Mouse (Mus musculus) frontal cortex, postnatal 25 days (tissue): ENCODE results near the gene Zfp628.

Source experiments
- DNase-seq, 2 experiments: peaks; one replicate each; pipeline ENCODE4 v3.0.0; 2022; ENCODE audit warnings: low spot score in 2 of 2

The Zfp628 gene

DNA sequence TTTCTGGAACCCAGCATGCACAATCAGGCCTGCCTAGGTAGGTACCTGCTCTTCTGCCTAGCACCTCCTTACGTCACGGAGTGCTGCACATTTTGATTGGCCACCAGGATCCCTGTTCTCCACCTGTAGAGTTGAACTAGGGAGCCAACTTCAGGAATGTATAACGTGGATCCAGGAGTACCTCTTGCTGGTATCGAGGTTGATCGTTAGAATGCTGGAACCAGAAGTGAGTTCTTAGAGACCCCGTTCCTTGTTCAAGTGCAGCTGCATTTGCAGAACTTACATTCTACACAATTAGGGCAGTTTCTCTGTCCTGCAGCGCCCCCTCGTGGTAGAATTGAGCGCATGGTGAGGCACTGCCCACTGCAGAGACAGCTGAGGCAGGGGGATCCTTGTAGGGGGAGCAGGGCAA lies 25.1 kb downstream of the Zfp628 start:
- peak; percentile 79 to 83 for DNase-seq

DNA sequence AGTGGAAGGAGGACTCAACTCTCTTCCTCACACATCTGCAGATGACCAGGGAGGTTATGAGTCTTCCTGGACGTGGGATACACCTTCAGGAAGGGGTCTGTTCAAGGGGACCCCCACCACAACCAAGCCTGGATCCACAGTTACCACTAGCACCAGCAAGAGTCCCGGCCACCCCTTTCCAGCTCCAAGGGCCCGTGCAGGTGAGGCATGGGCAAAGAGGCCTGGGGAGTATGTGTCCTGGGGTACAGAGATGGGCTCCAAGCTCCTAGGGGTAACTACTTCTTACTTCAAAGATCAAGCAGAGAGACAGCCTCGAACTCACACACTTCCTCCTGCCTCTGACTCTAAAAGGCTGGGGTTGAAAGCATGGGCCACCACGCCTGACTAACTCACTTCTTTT lies 27.7 kb downstream of the Zfp628 start:
- DNase-seq, result no peak

DNA sequence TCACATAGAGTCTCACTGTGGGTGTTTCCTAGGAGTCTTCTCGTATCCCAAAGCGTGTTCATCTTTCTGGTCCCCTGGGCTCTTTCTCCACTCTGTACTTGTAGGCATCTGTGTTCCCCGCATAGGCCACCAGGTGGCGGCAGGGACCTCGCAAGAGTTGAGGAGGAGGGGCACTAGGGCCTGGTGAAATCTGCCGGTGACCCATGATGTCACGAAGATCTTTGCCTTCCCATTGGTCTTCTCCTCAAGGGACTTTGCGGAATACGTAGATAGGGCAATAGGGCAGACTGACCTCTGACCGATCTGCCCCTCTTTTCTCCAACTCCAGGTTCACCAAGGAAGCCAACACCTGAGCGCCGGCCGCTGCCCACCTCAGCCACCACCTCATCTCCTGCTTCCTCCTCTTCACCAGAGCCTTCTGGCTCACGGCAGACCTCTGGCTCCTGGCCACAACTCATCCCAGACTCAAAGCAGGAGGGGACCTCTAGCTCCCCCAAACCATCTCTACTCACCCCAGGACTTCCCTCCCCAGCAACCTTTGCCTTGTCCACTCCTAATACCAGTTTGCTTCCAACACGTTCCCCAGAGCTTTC lies 28.3 kb downstream of the Zfp628 start:
- DNase-seq, result peak; percentile 94 to 96

DNA sequence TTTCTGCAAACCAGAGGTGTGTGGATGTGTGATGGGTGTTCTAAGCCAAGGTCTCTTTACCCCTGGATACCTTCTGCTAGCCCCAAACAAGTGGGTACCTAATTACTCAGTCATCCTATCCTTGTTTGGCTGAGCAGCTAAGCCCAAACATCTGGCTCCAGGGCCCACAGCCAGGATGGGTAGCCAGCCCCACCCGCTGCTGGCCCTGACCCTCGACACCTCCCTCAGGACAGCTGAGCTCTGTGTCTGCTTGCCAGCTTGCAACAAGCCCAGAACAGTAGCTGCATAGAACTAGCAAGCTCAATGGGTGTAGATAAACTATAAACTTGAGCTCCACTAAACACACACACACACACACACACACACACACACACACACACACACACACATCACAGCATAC lies 32.8 kb downstream of the Zfp628 start:
- DNase-seq, result no peak

DNA sequence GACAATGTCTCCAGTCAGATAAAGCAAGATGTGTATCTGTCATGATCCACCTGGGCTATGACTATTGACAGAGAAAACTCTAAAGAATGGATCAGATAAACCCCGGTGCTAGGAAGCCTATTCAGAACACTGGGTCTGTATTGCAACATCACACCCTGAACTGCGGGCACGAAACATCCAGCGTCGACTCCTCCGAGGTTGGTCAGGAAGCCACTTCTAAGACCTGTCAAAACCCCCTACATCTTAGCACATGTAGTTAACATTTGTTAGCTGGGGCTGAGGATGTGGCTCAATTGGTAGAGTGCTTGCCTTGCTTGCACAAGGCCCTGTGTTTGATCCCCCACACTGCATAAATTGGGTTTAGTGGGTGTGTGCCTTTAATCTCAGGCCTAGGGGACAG lies 33.4 kb downstream of the Zfp628 start:
- no peak for DNase-seq

DNA sequence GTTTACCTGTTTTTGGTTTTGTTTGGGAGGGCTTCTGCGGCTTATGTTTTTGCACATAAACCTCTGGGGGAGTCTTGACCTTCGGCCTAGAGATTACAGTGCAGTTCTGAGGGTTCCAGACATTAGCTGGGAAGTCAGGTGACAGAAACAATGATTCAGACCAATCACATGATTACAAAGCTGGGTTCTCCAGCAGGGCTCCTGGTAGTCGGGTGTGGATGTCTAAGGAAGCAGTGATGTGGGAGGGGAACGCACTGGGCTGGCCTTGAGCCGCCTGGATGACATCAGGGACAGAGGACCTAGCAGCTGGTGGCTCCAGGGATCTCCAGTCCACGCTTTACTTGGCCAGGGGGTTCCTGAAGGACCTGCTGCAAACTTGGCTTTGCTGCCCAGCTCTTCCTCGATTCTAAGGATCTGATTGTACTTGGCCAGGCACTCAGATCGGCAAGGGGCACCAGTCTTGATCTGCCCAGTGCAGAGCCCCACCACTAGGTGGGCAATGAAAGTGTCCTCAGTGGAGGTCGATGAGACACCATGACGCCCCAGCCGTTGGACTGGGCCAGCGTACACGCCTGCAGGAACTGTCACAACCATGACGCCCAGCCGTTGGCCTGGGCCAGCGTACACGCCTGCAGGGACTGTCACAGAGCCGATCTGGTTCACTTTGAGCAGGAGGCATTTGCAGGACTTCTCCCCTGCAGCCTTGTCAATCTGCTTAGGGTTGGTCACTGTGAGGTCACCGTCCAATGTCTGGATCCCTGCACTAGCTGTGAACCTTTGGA lies 35.7 kb downstream of the Zfp628 start:
- no peak for DNase-seq

DNA sequence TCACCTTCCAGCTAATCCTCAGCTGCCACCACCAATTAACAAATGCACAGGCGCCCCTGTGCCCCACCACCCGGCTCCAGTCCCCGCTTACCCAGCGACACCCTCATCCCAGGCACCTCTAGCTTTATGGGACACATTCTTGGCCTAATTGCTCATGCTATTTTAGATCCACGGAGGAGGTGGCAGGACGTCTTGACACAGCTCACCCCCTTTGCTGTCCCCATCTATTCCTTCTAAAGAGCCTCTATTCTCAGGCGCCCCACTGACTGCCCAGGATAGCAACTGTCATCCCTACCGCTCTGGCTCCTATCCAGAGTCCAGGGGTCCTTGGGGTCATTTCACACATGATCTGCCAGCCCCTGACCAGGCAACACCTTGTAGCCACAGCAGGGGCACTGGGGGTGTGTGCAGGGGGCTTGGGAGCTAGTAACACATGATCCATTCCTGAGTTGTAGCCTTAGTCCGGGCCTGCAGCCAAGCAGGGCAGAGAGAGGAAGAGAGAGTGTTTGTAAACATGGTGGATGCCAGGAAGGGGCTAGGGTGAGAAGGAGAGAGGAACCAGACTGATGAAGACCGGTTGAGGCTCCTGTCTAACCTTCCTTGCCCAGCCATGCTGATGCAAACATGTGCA lies 38.9 kb downstream of the Zfp628 start:
- DNase-seq, result no peak

DNA sequence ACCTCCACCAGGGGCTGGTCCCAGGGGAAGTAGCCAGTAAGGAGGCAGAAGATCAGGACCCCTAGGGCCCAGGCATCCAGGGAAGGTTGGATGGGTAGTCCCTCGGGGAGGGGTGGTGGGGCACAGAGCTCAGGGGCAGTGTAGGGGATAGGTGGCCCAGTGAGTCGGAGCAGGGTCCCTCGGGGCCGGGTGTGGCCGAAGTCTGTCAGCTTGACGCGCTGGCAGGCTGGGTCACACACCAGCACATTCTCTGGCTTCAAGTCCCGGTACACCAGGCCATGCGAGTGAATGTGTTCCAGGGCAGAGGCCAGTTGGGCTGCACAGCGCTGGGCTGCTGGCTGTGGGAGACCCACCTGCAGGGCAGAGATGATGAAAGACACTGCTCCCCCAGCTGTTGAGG lies 42.3 kb downstream of the Zfp628 start:
- DNase-seq, result no peak

DNA sequence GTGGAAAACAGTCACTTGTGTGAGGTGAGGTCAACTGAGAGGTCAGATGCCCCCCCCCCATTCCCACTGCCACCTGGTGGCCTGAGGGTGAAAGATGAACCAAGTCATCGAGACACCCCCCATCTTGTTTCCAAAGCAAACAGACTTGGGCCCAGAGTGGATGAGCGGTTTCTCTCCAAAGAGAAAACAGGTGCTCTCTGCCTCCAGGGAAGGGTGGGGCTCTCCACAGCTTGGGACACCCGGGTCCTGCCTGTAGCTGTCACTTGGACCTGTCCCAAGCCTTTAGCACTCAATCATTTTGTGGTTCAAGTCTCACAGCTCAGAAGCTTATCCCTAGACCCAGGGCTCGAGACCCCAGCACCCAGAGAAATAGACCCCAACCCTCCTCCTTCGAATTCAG lies 48.5 kb downstream of the Zfp628 start:
- no peak for DNase-seq

DNA sequence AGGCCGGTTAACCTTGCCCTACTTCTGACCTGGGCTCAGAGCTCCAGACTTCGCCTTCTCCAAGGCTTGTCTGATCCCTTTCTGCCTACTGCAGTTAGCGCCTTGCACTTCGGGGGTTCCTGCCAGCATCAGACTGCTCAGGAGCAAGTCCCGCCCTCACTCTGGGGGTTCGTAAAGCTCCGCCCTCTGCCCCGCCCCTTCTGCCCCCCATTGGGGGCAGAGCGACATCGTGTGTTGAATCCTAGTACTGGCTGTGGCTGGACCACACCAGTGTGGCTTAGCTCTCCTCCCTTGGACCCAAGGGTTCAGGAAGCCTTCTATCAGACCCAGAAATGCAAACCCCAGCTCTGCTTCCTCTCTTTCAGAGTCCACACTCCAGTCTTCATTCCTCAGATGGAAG lies 49.3 kb downstream of the Zfp628 start, which contains the start of gene Sbk2:
Gene Sbk2 (minus strand): TSS at position 135 of the 400 bp plus-strand sequence.
- peak; percentile 30 to 49 for DNase-seq

DNA sequence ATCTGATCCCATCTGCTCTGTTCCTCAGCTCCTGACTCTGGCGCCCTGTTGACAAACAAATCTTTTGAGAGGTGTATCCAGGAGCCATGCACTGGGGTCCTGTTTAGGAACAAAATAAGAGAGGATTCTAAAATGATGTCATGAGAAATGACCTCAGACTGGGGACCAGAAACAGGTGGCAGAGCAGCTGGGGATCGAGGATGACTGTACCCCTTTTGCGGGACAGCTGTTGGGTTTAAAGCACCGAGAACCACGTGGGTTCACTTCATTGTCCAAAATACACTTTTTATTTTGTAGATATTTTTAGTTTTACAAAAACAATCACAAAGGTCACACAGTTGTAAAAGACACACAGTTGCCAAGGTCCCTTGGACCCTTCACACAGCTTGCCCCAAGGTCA lies 50.0 kb downstream of the Zfp628 start:
- DNase-seq, result no peak

DNA sequence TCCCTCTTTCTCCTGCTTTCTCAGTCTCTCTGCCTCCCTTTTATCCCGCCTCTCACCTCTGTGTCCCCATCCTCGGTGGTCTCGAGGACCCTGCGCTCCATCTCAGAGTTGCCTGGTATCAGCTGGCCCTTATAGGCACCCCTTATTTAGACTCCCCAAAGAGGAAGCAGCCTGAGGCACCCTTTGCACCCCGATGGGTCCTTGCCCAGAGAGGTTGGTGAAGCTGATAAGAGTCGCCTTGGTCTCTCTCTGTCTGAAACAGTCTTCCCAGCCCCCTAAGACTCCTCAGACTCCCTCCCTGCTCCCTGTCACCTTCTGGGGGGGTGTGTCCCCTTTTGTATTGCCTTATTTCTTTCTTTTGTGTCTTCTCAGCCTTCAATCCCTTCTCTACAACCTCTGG lies 56.1 kb downstream of the Zfp628 start, which contains the start of gene Sbk3:
Gene Sbk3 (minus strand): TSS at position 101 of the 400 bp plus-strand sequence.
- DNase-seq, result no peak
